Mouse (Mus musculus) adipose tissue, adult 10 weeks (tissue): Measurements from ENCODE around the gene Spdye4a. TPM values are rescaled to one million over a fixed set of nuclear protein-coding genes. Genes with fewer than 3 reads are reported as not detected.

Experiments
- polyA plus RNA-seq: library from polyadenylated mRNA; stranded (reverse); fragments of 350-450 nt; fragmentation: Illumina TruSeq; extraction: RNeasy Lipid Tissue Mini Kit (QIAGEN cat#74804); gene quantifications from one replicate; pipeline ENCODE4 v1.2.3, GENCODE M21; 2014; ENCODE audit warnings: low read depth, low replicate concordance

Spdye4a gene
- polyA plus RNA-seq, result 0.47 TPM

DNA sequence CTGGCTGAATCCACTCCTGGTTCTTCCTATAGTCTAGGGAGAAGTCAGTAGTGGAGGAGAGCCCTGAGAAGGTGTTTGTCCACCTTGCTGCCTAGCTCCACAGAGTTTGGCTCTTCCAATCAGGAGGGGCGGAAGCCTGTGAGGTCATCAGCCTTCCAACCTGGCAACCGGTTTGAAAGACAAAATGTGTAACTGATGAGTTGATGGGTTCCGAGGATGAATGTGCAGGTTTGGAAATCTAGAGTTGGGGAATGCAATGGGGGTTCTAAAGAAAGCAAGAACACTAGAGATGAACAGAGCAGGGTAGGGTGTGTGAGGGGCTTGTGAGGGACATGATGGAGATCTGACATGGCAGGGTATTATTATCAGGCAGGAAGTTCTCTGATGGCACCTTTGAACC, at the start of gene Spdye4a:
TSS of gene Spdye4a (minus strand) at position 101 of the 400 bp plus-strand sequence.

DNA sequence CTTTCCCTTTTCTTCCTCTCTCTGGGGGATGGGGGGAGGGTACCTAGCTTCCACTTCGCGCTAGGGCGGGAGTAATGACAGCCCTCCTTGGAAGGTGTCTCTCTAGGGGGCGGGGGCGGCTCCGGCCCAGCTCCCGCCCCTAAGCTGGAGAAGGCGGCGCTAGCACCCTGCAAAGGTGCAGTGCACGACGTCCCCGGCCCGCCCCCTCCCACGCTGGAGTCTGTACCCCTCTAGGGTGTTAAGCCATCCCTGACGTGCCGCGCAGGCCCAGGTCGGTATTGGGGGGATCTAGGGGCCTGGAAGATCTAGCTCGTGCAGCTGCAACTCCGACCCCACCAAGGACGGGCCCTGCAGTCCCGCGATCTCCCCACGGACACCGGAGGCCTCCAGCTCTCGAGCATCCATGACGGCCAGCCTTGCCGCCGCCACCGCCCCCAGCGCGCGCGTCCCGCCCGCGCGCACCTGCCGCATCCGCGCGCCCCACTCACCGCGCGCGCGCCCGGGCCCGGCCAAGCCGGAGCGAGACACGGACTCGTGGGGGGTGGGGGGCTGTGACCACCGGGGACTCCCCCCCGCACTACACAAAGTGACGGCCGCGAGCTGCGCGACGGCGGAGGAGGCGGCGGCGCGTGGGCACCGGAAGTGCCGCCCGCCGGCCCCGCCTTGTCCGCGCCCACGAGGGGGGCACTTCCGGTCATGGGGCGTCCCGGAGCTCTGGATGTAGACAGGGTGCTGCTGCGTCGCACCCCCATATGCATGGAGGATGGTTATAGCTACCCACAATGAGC, 42.9 kb upstream of the Spdye4a start, which contains the start of gene Zfp316:
TSS of gene Zfp316 (minus strand) at position 660 of the 788 bp plus-strand sequence.

DNA sequence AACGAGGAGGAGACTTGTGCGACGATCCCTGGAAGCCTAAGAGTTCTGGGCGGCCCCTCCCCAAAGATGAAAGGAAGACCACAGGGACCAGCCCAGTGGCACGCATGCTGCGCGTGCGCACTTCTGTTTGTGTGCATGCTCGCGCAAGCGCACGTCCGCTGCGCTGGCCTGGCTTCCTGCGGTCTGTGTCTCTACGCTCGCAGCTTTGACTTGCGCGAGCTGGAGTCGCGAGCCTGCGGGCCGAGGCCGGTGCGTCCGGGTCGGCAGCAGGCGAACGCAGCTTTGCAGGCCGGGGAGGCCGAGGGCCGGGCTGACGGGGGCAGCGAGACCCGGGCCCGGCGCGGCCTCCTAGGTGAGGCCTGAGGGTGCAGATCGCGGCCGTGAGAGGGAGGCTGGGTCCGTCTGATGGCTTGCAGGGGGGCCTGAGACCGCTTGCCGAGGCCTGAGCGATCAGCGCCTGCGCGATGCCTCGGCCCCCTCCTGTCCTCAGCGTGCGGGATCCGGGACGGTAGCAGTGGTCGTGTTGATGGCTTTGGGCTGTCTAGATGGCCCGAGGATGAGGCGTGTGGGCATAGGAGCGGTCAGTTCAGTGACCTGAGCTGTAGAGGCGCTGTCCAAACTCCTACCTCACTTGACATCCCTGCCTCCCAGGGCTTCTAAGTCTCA, 8.5 kb upstream of the Spdye4a start, which contains the start of gene Zfp12:
TSS of gene Zfp12 (plus strand) at position 136 of the 666 bp plus-strand sequence.

DNA sequence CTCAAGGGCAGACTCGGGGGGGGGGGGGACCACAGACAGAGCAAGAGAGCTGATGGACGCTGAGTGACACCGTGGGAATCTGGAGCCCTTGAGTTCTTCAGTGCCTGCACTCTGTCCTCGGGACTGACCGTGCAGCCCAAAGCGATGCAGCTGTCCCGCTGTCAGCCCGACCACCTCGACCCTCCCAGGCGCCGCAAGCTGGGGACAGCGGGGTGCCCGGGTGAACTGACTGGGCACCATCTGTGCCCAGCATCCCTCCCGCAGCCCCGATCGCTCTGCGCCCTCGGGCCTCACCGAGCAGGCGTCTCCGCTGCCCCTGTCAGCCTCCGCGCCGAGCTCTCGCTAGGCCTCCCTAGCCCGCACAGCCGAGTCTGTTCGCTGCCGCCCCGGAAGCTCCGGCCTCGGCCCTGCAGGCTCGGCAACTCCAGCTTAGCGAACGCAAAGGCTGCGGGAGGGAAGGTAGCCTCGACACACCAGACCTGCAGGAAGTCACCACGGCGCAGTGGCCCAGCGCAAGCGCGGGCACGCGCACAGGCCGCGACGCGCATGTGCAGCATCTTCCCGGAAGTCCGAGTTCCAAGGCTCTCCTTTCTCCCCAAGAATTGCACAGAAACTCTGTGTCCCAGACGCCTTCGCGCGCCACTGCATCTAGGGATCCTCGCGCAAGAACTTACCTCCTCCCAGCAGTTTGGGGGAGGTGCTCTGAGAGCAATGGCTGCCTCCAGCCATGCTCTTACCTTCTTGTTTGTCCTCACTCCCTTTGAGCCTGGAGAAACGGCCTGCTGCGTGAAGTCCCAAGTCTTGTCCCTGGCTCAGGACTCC, 46.2 kb downstream of the Spdye4a start, which contains the start of the genes Rbak and Spdye4b:
TSS of gene Rbak (minus strand) at position 521 of the 822 bp plus-strand sequence.
TSS of gene Spdye4b (plus strand) at position 763 of the 822 bp plus-strand sequence.

Other genes starting within 250 kb of the Spdye4a start
- gene Rnf216, start 113.9 kb downstream of the Spdye4a start, polyA plus RNA-seq, result 22.1 TPM
- not detected for gene Olfr718-ps1, start 79.3 kb downstream of the Spdye4a start, polyA plus RNA-seq
- 9.7 TPM for gene Rbak, start 46.1 kb downstream of the Spdye4a start, polyA plus RNA-seq
- 0.63 TPM for gene Spdye4b, start 45.9 kb downstream of the Spdye4a start, polyA plus RNA-seq
- gene Zfp12, start 8.3 kb upstream of the Spdye4a start, polyA plus RNA-seq, result 9.4 TPM
- 8.1 TPM for gene Zfp316, start 43.1 kb upstream of the Spdye4a start, polyA plus RNA-seq
- 0.24 TPM for gene Zfp853, start 66.7 kb upstream of the Spdye4a start, polyA plus RNA-seq
- gene E130309D02Rik, start 88.5 kb upstream of the Spdye4a start, polyA plus RNA-seq, result 14.0 TPM
- 66.5 TPM for gene Zdhhc4, start 102.4 kb upstream of the Spdye4a start, polyA plus RNA-seq
- gene Grid2ip, start 130.4 kb upstream of the Spdye4a start, polyA plus RNA-seq, result not detected
- 95.5 TPM for gene Kdelr2, start 176.9 kb upstream of the Spdye4a start, polyA plus RNA-seq
- gene Daglb, start 237.7 kb upstream of the Spdye4a start, polyA plus RNA-seq, result 8.3 TPM